ENCODE assay signal across 8 mouse cellular contexts in genomic region chr2:127248334-127249004, GRCm38 (mm10). TPM values are rescaled to one million over a fixed set of nuclear protein-coding genes. Genes with fewer than 3 reads are reported as not detected.
DNase-seq lines count a peak whose midpoint lies in the region; ATAC-seq and TF ChIP-seq lines count a peak whose summit lies in the region.

No protein-coding gene starts in this region.

- no peak for TF ChIP-seq POLR2A in testis, adult 2 months (IDR thresholded peaks at IDR 0.05; ENCODE audit: control insufficient read depth, low read depth, low read length)

- DNase-seq in B cell, adult 2 months: peak; percentile 52 to 58
- DNase-seq in adrenal gland, postnatal 10 days: peak; percentile 61
- DNase-seq in kidney, postnatal 0 days (ENCODE audit: low spot score): peak; percentile 63
- DNase-seq in liver, embryonic 14.5 days (ENCODE audit: low read depth in 3 of 3, low spot score in 3 of 3): peak; percentile 45 to 54 (median 54)

- peak overlapping the region; percentile 40; the same call in 1 of the 2 replicates for H3K27ac ChIP-seq in embryonic facial prominence, embryonic 13.5 days
- peak overlapping the region; percentile 77 for H3K27ac ChIP-seq in heart, embryonic 13.5 days (replicated peaks)
- peak overlapping the region; percentile 86 for H3K27ac ChIP-seq in kidney, postnatal 0 days
- H3K27ac ChIP-seq in liver, embryonic 14.5 days: peak overlapping the region; percentile 75
- peak overlapping the region; percentile 42; the same call in 1 of the 2 replicates for H3K27ac ChIP-seq in neural tube, embryonic 12.5 days
- H3K27ac ChIP-seq in testis, adult 2 months (ENCODE audit: control insufficient read depth, insufficient read depth, low read depth, low read length): peak overlapping the region; percentile 69

- H3K9me3 ChIP-seq in embryonic facial prominence, embryonic 13.5 days: no peaks in the 10 kb centered on the region
- no peaks in the 10 kb centered on the region for H3K9me3 ChIP-seq in heart, embryonic 13.5 days
- H3K9me3 ChIP-seq in kidney, postnatal 0 days (replicated peaks; ENCODE audit: low read length): no peaks in the 10 kb centered on the region
- no peaks in the 10 kb centered on the region for H3K9me3 ChIP-seq in liver, embryonic 14.5 days (ENCODE audit: control insufficient read depth, low read length)
- no peaks in the 10 kb centered on the region for H3K9me3 ChIP-seq in neural tube, embryonic 12.5 days

- TF ChIP-seq EP300 in liver, embryonic 14.5 days (IDR thresholded peaks at IDR 0.05; ENCODE audit: low read depth): no peak

- peaks cover 20% of the 10 kb centered on the region for H3K4me1 ChIP-seq in embryonic facial prominence, embryonic 13.5 days
- H3K4me1 ChIP-seq in heart, embryonic 13.5 days: peaks cover 51% of the 10 kb centered on the region
- peaks cover 18% of the 10 kb centered on the region for H3K4me1 ChIP-seq in kidney, postnatal 0 days (replicated peaks; ENCODE audit: insufficient read depth, low read length)
- H3K4me1 ChIP-seq in liver, embryonic 14.5 days (replicated peaks; ENCODE audit: control insufficient read depth in 2 of 2, insufficient read depth in 2 of 2, low read length in 1 of 2): peaks cover 19 to 29% of the 10 kb centered on the region in 2 experiments
- H3K4me1 ChIP-seq in neural tube, embryonic 12.5 days: peaks cover 20% of the 10 kb centered on the region
- H3K4me1 ChIP-seq in testis, adult 2 months (ENCODE audit: control insufficient read depth, insufficient read depth, low read length): peaks cover 6% of the 10 kb centered on the region

- H3K9ac ChIP-seq in embryonic facial prominence, embryonic 13.5 days: peak overlapping the region; percentile 89
- H3K9ac ChIP-seq in heart, embryonic 13.5 days: peak overlapping the region; percentile 88
- H3K9ac ChIP-seq in kidney, postnatal 0 days (ENCODE audit: low read depth, low read length): peak overlapping the region; percentile 81
- peak overlapping the region; percentile 91 for H3K9ac ChIP-seq in liver, embryonic 14.5 days (replicated peaks)
- peak overlapping the region; percentile 83 for H3K9ac ChIP-seq in neural tube, embryonic 12.5 days

- no peaks in the 10 kb centered on the region for H3K27me3 ChIP-seq in embryonic facial prominence, embryonic 13.5 days
- H3K27me3 ChIP-seq in heart, embryonic 13.5 days (replicated peaks): no peaks in the 10 kb centered on the region
- H3K27me3 ChIP-seq in kidney, postnatal 0 days (ENCODE audit: insufficient read depth, low read length): no peaks in the 10 kb centered on the region
- H3K27me3 ChIP-seq in liver, embryonic 14.5 days (ENCODE audit: control insufficient read depth, insufficient read depth, low read length): no peaks in the 10 kb centered on the region
- H3K27me3 ChIP-seq in neural tube, embryonic 12.5 days (replicated peaks): no peaks in the 10 kb centered on the region
- no peaks in the 10 kb centered on the region for H3K27me3 ChIP-seq in testis, adult 2 months (ENCODE audit: control insufficient read depth, insufficient read depth, low read length)

- WGBS in embryonic facial prominence, embryonic 13.5 days: 1% methylated on average over 39 of the region's 39 CpGs
- under 1% methylated on average over 37 of the region's 39 CpGs for WGBS in heart, embryonic 13.5 days
- under 1% methylated on average over 39 of the region's 39 CpGs for WGBS in kidney, postnatal 0 days
- 1% methylated on average over 39 of the region's 39 CpGs for WGBS in liver, embryonic 14.5 days (ENCODE audit: insufficient replicate concordance)
- WGBS in neural tube, embryonic 12.5 days: under 1% methylated on average over 39 of the region's 39 CpGs

- peak; percentile 62 for ATAC-seq in embryonic facial prominence, embryonic 13.5 days (ENCODE audit: insufficient number of reproducible peaks, insufficient read depth, low FRiP score, low TSS enrichment, low read depth)
- peak; percentile 48; the same call in 1 of the 2 replicates for ATAC-seq in heart, embryonic 13.5 days (ENCODE audit: extremely low read depth, insufficient number of reproducible peaks, low FRiP score, low TSS enrichment)
- ATAC-seq in kidney, postnatal 0 days (replicated peaks; ENCODE audit: low FRiP score, low read depth): peak; percentile 44
- peak; percentile 50 for ATAC-seq in liver, embryonic 14.5 days (ENCODE audit: insufficient read depth)
- peak; percentile 77 for ATAC-seq in neural tube, embryonic 12.5 days (ENCODE audit: low FRiP score, low read depth)

- peak overlapping the region; percentile 89 for H3K4me3 ChIP-seq in embryonic facial prominence, embryonic 13.5 days
- peak overlapping the region; percentile 96 for H3K4me3 ChIP-seq in heart, embryonic 13.5 days
- peak overlapping the region; percentile 70 for H3K4me3 ChIP-seq in kidney, postnatal 0 days (replicated peaks; ENCODE audit: low read depth, low read length)
- peak overlapping the region; percentile 84 for H3K4me3 ChIP-seq in liver, embryonic 14.5 days (ENCODE audit: insufficient read depth in 1 of 2, low read depth in 2 of 2, low read length in 2 of 2)
- H3K4me3 ChIP-seq in neural tube, embryonic 12.5 days: peak overlapping the region; percentile 90
- H3K4me3 ChIP-seq in testis, adult 2 months (ENCODE audit: control insufficient read depth, low read depth, low read length): peak overlapping the region; percentile 100

- peak; percentile 63 for TF ChIP-seq CTCF in kidney, postnatal 0 days (IDR thresholded peaks at IDR 0.05; ENCODE audit: low read depth)
- peak; percentile 47 for TF ChIP-seq CTCF in liver, embryonic 14.5 days (IDR thresholded peaks at IDR 0.05; ENCODE audit: low read depth)
- TF ChIP-seq CTCF in testis, adult 2 months (IDR thresholded peaks at IDR 0.05; ENCODE audit: control insufficient read depth, insufficient read depth, insufficient replicate concordance, low read depth, low read length): no peak

- H3K4me2 ChIP-seq in embryonic facial prominence, embryonic 13.5 days: peak overlapping the region; percentile 99
- peak overlapping the region; percentile 95 for H3K4me2 ChIP-seq in heart, embryonic 13.5 days
- H3K4me2 ChIP-seq in kidney, postnatal 0 days (ENCODE audit: low read length): peak overlapping the region; percentile 87
- peak overlapping the region; percentile 92 for H3K4me2 ChIP-seq in liver, embryonic 14.5 days (ENCODE audit: low read depth)
- H3K4me2 ChIP-seq in neural tube, embryonic 12.5 days (replicated peaks): peak overlapping the region; percentile 100

- H3K36me3 ChIP-seq in embryonic facial prominence, embryonic 13.5 days: peaks cover 31% of the 10 kb centered on the region
- H3K36me3 ChIP-seq in heart, embryonic 13.5 days: peaks cover 37% of the 10 kb centered on the region
- H3K36me3 ChIP-seq in kidney, postnatal 0 days (ENCODE audit: insufficient read depth, low read length): peaks cover 15% of the 10 kb centered on the region
- H3K36me3 ChIP-seq in liver, embryonic 14.5 days (replicated peaks; ENCODE audit: control insufficient read depth, insufficient read depth, low read depth): peaks cover 19% of the 10 kb centered on the region
- peaks cover 31% of the 10 kb centered on the region for H3K36me3 ChIP-seq in neural tube, embryonic 12.5 days
- peaks cover 2% of the 10 kb centered on the region for H3K36me3 ChIP-seq in testis, adult 2 months (ENCODE audit: control insufficient read depth, insufficient read depth, low read length)

RNA-seq across cellular contexts. Expression of gene Tmem127, which starts 0.8 kb away (rescaled TPM):
- 10 to 100 TPM; 55.4 to 56.4 TPM for total RNA-seq in adrenal gland, postnatal 10 days (2021)
- 26.8 and 29.4 TPM in 2 replicates for polyA plus RNA-seq in embryonic facial prominence, embryonic 13.5 days (2015; fragmentation: Nextera tagmentation; extraction: Ambion mirVana)
- polyA plus RNA-seq in heart, embryonic 13.5 days (2015; fragmentation: Nextera tagmentation; extraction: Ambion mirVana): 19.7 and 21.6 TPM in 2 replicates
- polyA plus RNA-seq in kidney, postnatal 0 days (2015; fragmentation: Nextera tagmentation; extraction: Ambion mirVana): 35.4 and 35.7 TPM in 2 replicates
- 8.4 and 11.7 TPM in 2 replicates for polyA plus RNA-seq in liver, embryonic 14.5 days (2012; rRNA removed)
- polyA plus RNA-seq in liver, embryonic 14.5 days (2014; fragmentation: Nextera tagmentation; extraction: Ambion mirVana): 7.4 and 9.2 TPM in 2 replicates
- 37.5 and 41.7 TPM in 2 replicates for polyA plus RNA-seq in neural tube, embryonic 12.5 days (2016; fragmentation: Nextera tagmentation; extraction: Ambion mirVana)
- polyA plus RNA-seq in testis, adult 2 months (2012; rRNA removed): 54.2 and 64.2 TPM in 2 replicates

RNA-seq across cellular contexts. Expression of gene Ciao1, which starts 0.9 kb away (rescaled TPM):
- total RNA-seq in adrenal gland, postnatal 10 days (2021): 10 to 100 TPM; 85.9 to 93.7 TPM
- 52.5 and 63.1 TPM in 2 replicates for polyA plus RNA-seq in embryonic facial prominence, embryonic 13.5 days (2015; fragmentation: Nextera tagmentation; extraction: Ambion mirVana)
- 48.4 and 55.5 TPM in 2 replicates for polyA plus RNA-seq in heart, embryonic 13.5 days (2015; fragmentation: Nextera tagmentation; extraction: Ambion mirVana)
- polyA plus RNA-seq in kidney, postnatal 0 days (2015; fragmentation: Nextera tagmentation; extraction: Ambion mirVana): 67.8 and 70.4 TPM in 2 replicates
- polyA plus RNA-seq in liver, embryonic 14.5 days (2012; rRNA removed): 23.2 and 29.1 TPM in 2 replicates
- polyA plus RNA-seq in liver, embryonic 14.5 days (2014; fragmentation: Nextera tagmentation; extraction: Ambion mirVana): 38.3 and 42.3 TPM in 2 replicates
- polyA plus RNA-seq in neural tube, embryonic 12.5 days (2016; fragmentation: Nextera tagmentation; extraction: Ambion mirVana): 64.1 and 64.5 TPM in 2 replicates
- 24.7 and 28.7 TPM in 2 replicates for polyA plus RNA-seq in testis, adult 2 months (2012; rRNA removed)

RNA-seq across cellular contexts. Expression of gene Stard7, which starts 21.5 kb away (rescaled TPM):
- 100 to 1,000 TPM; 143 to 175 TPM for total RNA-seq in adrenal gland, postnatal 10 days (2021)
- 67.0 and 69.1 TPM in 2 replicates for polyA plus RNA-seq in embryonic facial prominence, embryonic 13.5 days (2015; fragmentation: Nextera tagmentation; extraction: Ambion mirVana)
- polyA plus RNA-seq in heart, embryonic 13.5 days (2015; fragmentation: Nextera tagmentation; extraction: Ambion mirVana): 92.0 and 94.0 TPM in 2 replicates
- polyA plus RNA-seq in kidney, postnatal 0 days (2015; fragmentation: Nextera tagmentation; extraction: Ambion mirVana): 83.4 and 86.5 TPM in 2 replicates
- 23.3 and 29.8 TPM in 2 replicates for polyA plus RNA-seq in liver, embryonic 14.5 days (2012; rRNA removed)
- 42.0 and 51.9 TPM in 2 replicates for polyA plus RNA-seq in liver, embryonic 14.5 days (2014; fragmentation: Nextera tagmentation; extraction: Ambion mirVana)
- 88.4 and 88.7 TPM in 2 replicates for polyA plus RNA-seq in neural tube, embryonic 12.5 days (2016; fragmentation: Nextera tagmentation; extraction: Ambion mirVana)
- polyA plus RNA-seq in testis, adult 2 months (2012; rRNA removed): 14.1 and 18.3 TPM in 2 replicates

RNA-seq across cellular contexts. Expression of gene Snrnp200, which starts 40.3 kb away (rescaled TPM):
- total RNA-seq in adrenal gland, postnatal 10 days (2021): 10 to 100 TPM; 58.9 to 70.8 TPM
- polyA plus RNA-seq in embryonic facial prominence, embryonic 13.5 days (2015; fragmentation: Nextera tagmentation; extraction: Ambion mirVana): 64.0 and 66.7 TPM in 2 replicates
- polyA plus RNA-seq in heart, embryonic 13.5 days (2015; fragmentation: Nextera tagmentation; extraction: Ambion mirVana): 35.2 and 38.0 TPM in 2 replicates
- 37.0 TPM in 2 replicates for polyA plus RNA-seq in kidney, postnatal 0 days (2015; fragmentation: Nextera tagmentation; extraction: Ambion mirVana)
- 18.2 and 27.5 TPM in 2 replicates for polyA plus RNA-seq in liver, embryonic 14.5 days (2012; rRNA removed)
- 28.1 and 33.3 TPM in 2 replicates for polyA plus RNA-seq in liver, embryonic 14.5 days (2014; fragmentation: Nextera tagmentation; extraction: Ambion mirVana)
- polyA plus RNA-seq in neural tube, embryonic 12.5 days (2016; fragmentation: Nextera tagmentation; extraction: Ambion mirVana): 71.9 and 76.8 TPM in 2 replicates
- polyA plus RNA-seq in testis, adult 2 months (2012; rRNA removed): 45.6 and 45.7 TPM in 2 replicates

RNA-seq across cellular contexts. Expression of gene 1810024B03Rik, which starts 40.4 kb away (rescaled TPM):
- 1 to 10 TPM; 1.3 to 1.8 TPM for total RNA-seq in adrenal gland, postnatal 10 days (2021)
- polyA plus RNA-seq in embryonic facial prominence, embryonic 13.5 days (2015; fragmentation: Nextera tagmentation; extraction: Ambion mirVana): 2.3 and 2.9 TPM in 2 replicates
- polyA plus RNA-seq in heart, embryonic 13.5 days (2015; fragmentation: Nextera tagmentation; extraction: Ambion mirVana): 1.1 and 1.4 TPM in 2 replicates
- polyA plus RNA-seq in kidney, postnatal 0 days (2015; fragmentation: Nextera tagmentation; extraction: Ambion mirVana): 2.9 and 3.6 TPM in 2 replicates
- polyA plus RNA-seq in liver, embryonic 14.5 days (2012; rRNA removed): 0.23 and 0.57 TPM in 2 replicates
- polyA plus RNA-seq in liver, embryonic 14.5 days (2014; fragmentation: Nextera tagmentation; extraction: Ambion mirVana): 0.81 and 0.96 TPM in 2 replicates
- polyA plus RNA-seq in neural tube, embryonic 12.5 days (2016; fragmentation: Nextera tagmentation; extraction: Ambion mirVana): 2.6 and 2.8 TPM in 2 replicates
- polyA plus RNA-seq in testis, adult 2 months (2012; rRNA removed): 6.4 and 8.1 TPM in 2 replicates

Comparison
In these comparisons a context has a peak if more than half of its experiments do, and no peak if none do; other contexts are left out.
1. Peak in every context shown above with its lines: DNase-seq, ATAC-seq, H3K4me3 ChIP-seq and H3K27ac ChIP-seq.